In genomic region chr14:118209642-118210041, GRCm38 (mm10) we compare ENCODE assay signal across 11 mouse cellular contexts. TPM values are rescaled to one million over a fixed set of nuclear protein-coding genes. Genes with fewer than 3 reads are reported as not detected.
DNase-seq lines count a peak whose midpoint lies in the region; ATAC-seq and TF ChIP-seq lines count a peak whose summit lies in the region.
"Had no signal": no experiment of that assay in that cellular context is flagged by ENCODE, and none has a peak within 500 bp of the region (broad histone marks: within the 10 kb centered on the region; RNA-seq: fewer than 3 reads in every experiment).

No protein-coding gene starts in this region.

- no peak overlapping the region for H3K27ac ChIP-seq in intestine, postnatal 0 days (ENCODE audit: low read depth, low read length)
- H3K27ac ChIP-seq in intestine, embryonic 15.5 days: no peak overlapping the region
- no peak overlapping the region for H3K27ac ChIP-seq in CH12.LX (ENCODE audit: insufficient read depth, low read depth)
- no peak overlapping the region for H3K27ac ChIP-seq in intestine, embryonic 16.5 days (ENCODE audit: low read length)
- H3K27ac ChIP-seq: heart, embryonic 13.5 days; lung, embryonic 15.5 days had no signal

- no peak overlapping the region for H3K4me2 ChIP-seq in intestine, postnatal 0 days (replicated peaks; ENCODE audit: low read depth)
- no peak overlapping the region for H3K4me2 ChIP-seq in intestine, embryonic 15.5 days (replicated peaks)
- H3K4me2 ChIP-seq in CH12.LX (ENCODE audit: insufficient read depth, low read depth, poor library complexity, severe bottlenecking): no peak overlapping the region
- no peak overlapping the region for H3K4me2 ChIP-seq in intestine, embryonic 16.5 days (ENCODE audit: low read depth, low read length)
- H3K4me2 ChIP-seq: heart, embryonic 13.5 days; lung, embryonic 15.5 days had no signal

- dilution Hi-C loops in CH12.LX (cut with MboI; ENCODE audit: extremely low pct_ligation_motif_present, extremely low pct_unique_long_range_greater_than_20kb, low sequenced_read_pairs): no loop called here

- no peaks in the 10 kb centered on the region for H3K4me1 ChIP-seq in intestine, postnatal 0 days (replicated peaks; ENCODE audit: control insufficient read depth, insufficient read depth, low read length)
- H3K4me1 ChIP-seq in intestine, embryonic 15.5 days (replicated peaks): no peaks in the 10 kb centered on the region
- H3K4me1 ChIP-seq in CH12.LX (ENCODE audit: control insufficient read depth in 1 of 2, insufficient read depth in 2 of 2): no peaks in the 10 kb centered on the region
- no peaks in the 10 kb centered on the region for H3K4me1 ChIP-seq in intestine, embryonic 16.5 days (ENCODE audit: control insufficient read depth, insufficient read depth, low read length)
- H3K4me1 ChIP-seq: heart, embryonic 13.5 days; lung, embryonic 15.5 days had no signal

- intact Hi-C loops in left cerebral cortex, postnatal 25 days (cut with DNase I): loop anchor here (1.0 kb wide), 1 partner anchor 382 kb away; no protein-coding TSS in a partner anchor

- H3K36me3 ChIP-seq in intestine, postnatal 0 days (ENCODE audit: control insufficient read depth, insufficient read depth): no peaks in the 10 kb centered on the region
- H3K36me3 ChIP-seq in intestine, embryonic 15.5 days: no peaks in the 10 kb centered on the region
- no peaks in the 10 kb centered on the region for H3K36me3 ChIP-seq in CH12.LX (replicated peaks in 1 of 2; ENCODE audit: control insufficient read depth in 1 of 2, insufficient read depth in 1 of 2, low read length in 1 of 2)
- no peaks in the 10 kb centered on the region for H3K36me3 ChIP-seq in intestine, embryonic 16.5 days (ENCODE audit: control insufficient read depth, insufficient read depth, low read length)
- H3K36me3 ChIP-seq: heart, embryonic 13.5 days; lung, embryonic 15.5 days had no signal

- H3K27me3 ChIP-seq in intestine, postnatal 0 days (replicated peaks; ENCODE audit: control insufficient read depth, insufficient read depth, low read length): no peaks in the 10 kb centered on the region; the same call in 1 of the 2 replicates
- H3K27me3 ChIP-seq in intestine, embryonic 15.5 days (replicated peaks): no peaks in the 10 kb centered on the region
- no peaks in the 10 kb centered on the region for H3K27me3 ChIP-seq in CH12.LX (replicated peaks)
- 0 out of 2 replicates have a peak, but pooled peaks cover 2% of the 10 kb centered on the region for H3K27me3 ChIP-seq in intestine, embryonic 16.5 days (replicated peaks; ENCODE audit: control insufficient read depth, insufficient read depth, low read length)

- ATAC-seq in intestine, postnatal 0 days: no peak
- ATAC-seq in intestine, embryonic 15.5 days: no peak
- no peak for ATAC-seq in inflammation-experienced regulatory T-cells, adult 6 months
- ATAC-seq in intestine, embryonic 16.5 days: no peak

- no peaks in the 10 kb centered on the region for H3K9me3 ChIP-seq in intestine, postnatal 0 days (ENCODE audit: control insufficient read depth)
- H3K9me3 ChIP-seq in intestine, embryonic 15.5 days: no peaks in the 10 kb centered on the region
- no peaks in the 10 kb centered on the region for H3K9me3 ChIP-seq in CH12.LX (replicated peaks; ENCODE audit: low read length)
- no peaks in the 10 kb centered on the region for H3K9me3 ChIP-seq in intestine, embryonic 16.5 days (ENCODE audit: control insufficient read depth, low read length)
- H3K9me3 ChIP-seq: lung, embryonic 15.5 days had no signal

- WGBS in intestine, postnatal 0 days: 16% methylated on average over 5 of the region's 5 CpGs
- WGBS in intestine, embryonic 15.5 days: 16% methylated on average over 5 of the region's 5 CpGs
- WGBS in intestine, embryonic 16.5 days: 18% methylated on average over 5 of the region's 5 CpGs

- TF ChIP-seq RAD21 in CH12.LX (IDR thresholded peaks at IDR 0.05; ENCODE audit: low read depth, low read length): peak; percentile 85

- TF ChIP-seq POLR2A in CH12.LX (IDR thresholded peaks at IDR 0.05; ENCODE audit: low read depth, low read length): no peak
- TF ChIP-seq POLR2A in brain, embryonic 14.5 days (IDR thresholded peaks at IDR 0.05; ENCODE audit: borderline replicate concordance, extremely low read depth, insufficient read depth, insufficient read length, poor library complexity, severe bottlenecking): no peak

- H3K9ac ChIP-seq in intestine, postnatal 0 days (ENCODE audit: low read depth, low read length): no peak overlapping the region
- H3K9ac ChIP-seq in intestine, embryonic 15.5 days: no peak overlapping the region
- no peak overlapping the region for H3K9ac ChIP-seq in CH12.LX (ENCODE audit: insufficient read depth, low read depth)
- H3K9ac ChIP-seq in intestine, embryonic 16.5 days (ENCODE audit: low read depth, low read length): no peak overlapping the region
- H3K9ac ChIP-seq: heart, embryonic 13.5 days; lung, embryonic 15.5 days had no signal

- no peak for TF ChIP-seq EP300 in CH12.LX (IDR thresholded peaks at IDR 0.05; ENCODE audit: low read length)

- peak; percentile 72 for TF ChIP-seq CTCF in intestine, postnatal 0 days (IDR thresholded peaks at IDR 0.05; ENCODE audit: low read depth)
- peak; percentile 29 to 73; a peak in 2 of 4 replicates for TF ChIP-seq CTCF in CH12.LX (conservative IDR thresholded peaks at IDR 0.05 in 1 of 2, IDR thresholded peaks at IDR 0.05 in 1 of 2; ENCODE audit: low read depth in 2 of 2, low read length in 2 of 2)
- TF ChIP-seq CTCF in brain, embryonic 14.5 days (IDR thresholded peaks at IDR 0.05; ENCODE audit: borderline replicate concordance, extremely low read depth, insufficient read depth, insufficient read length): peak; percentile 61; the same call in 1 of the 2 replicates

- peak; percentile 26 for DNase-seq in CH12.LX (ENCODE audit: extremely low read depth)
- peak; percentile 88 for DNase-seq in brain, embryonic 14.5 days (ENCODE audit: low read depth)
- DNase-seq in left cerebral cortex, postnatal 25 days (ENCODE audit: low spot score in 2 of 2): peak; percentile 49 to 56
- no peak for DNase-seq in gastrocnemius, adult 8-10 months (ENCODE audit: low spot score in 2 of 2)

- H3K4me3 ChIP-seq in intestine, postnatal 0 days (ENCODE audit: low read depth, low read length): no peak overlapping the region
- H3K4me3 ChIP-seq in intestine, embryonic 15.5 days (replicated peaks): no peak overlapping the region
- no peak overlapping the region for H3K4me3 ChIP-seq in CH12.LX (replicated peaks in 1 of 3; ENCODE audit: low read depth in 2 of 3, low read length in 2 of 3, poor library complexity in 1 of 3)
- no peak overlapping the region for H3K4me3 ChIP-seq in intestine, embryonic 16.5 days (ENCODE audit: low read length)
- H3K4me3 ChIP-seq: heart, embryonic 13.5 days; lung, embryonic 15.5 days had no signal

- H3K79me2 ChIP-seq in CH12.LX (replicated peaks; ENCODE audit: control insufficient read depth, extremely low read depth, insufficient read depth, poor library complexity, severe bottlenecking): no peaks in the 10 kb centered on the region

- in situ Hi-C loops in CH12.LX (cut with MboI; ENCODE audit: low pct_ligation_motif_present, low pct_unique_long_range_greater_than_20kb, low sequenced_read_pairs): loop anchor here (5.0 to 25.0 kb wide), 3 partner anchors 253 to 603 kb away; no protein-coding TSS in a partner anchor

TF ChIP-seq in CH12.LX, 34 proteins besides CTCF, POLR2A, EP300 and RAD21:
- no peak for TF ChIP-seq MXI1 (IDR thresholded peaks at IDR 0.05; ENCODE audit: low read depth, low read length)
- TF ChIP-seq ZMIZ1 (IDR thresholded peaks at IDR 0.05; ENCODE audit: low read depth, low read length): no peak
- TF ChIP-seq HCFC1 (IDR thresholded peaks at IDR 0.05; ENCODE audit: low read depth, low read length): no peak
- TF ChIP-seq MAZ (IDR thresholded peaks at IDR 0.05; ENCODE audit: low read depth, low read length): no peak
- TF ChIP-seq SMC3 (IDR thresholded peaks at IDR 0.05; ENCODE audit: low read depth, low read length): peak; percentile 84
- no peak for TF ChIP-seq E2F4 (IDR thresholded peaks at IDR 0.05; ENCODE audit: insufficient replicate concordance, low read depth, low read length)
- peak; percentile 40; the same call in 1 of the 2 replicates for TF ChIP-seq ZC3H11A (IDR thresholded peaks at IDR 0.05; ENCODE audit: low read depth, low read length)
- no peak for TF ChIP-seq USF2 (conservative IDR thresholded peaks at IDR 0.05; ENCODE audit: low read depth, low read length)

RNA-seq across cellular contexts. Expression of gene Sox21, which starts 27.2 kb away (rescaled TPM):
- 0.07 and 0.13 TPM in 2 replicates for polyA plus RNA-seq in intestine, postnatal 0 days (2015; fragmentation: Nextera tagmentation; extraction: Ambion mirVana)
- polyA plus RNA-seq in intestine, embryonic 15.5 days (2015; fragmentation: Nextera tagmentation; extraction: Ambion mirVana): 0.09 and 0.14 TPM in 2 replicates
- total RNA-seq in CH12.LX (2012; rRNA removed): not detected in 2 replicates
- total RNA-seq in CH12.LX (2014; rRNA removed): not detected in 2 replicates
- not detected in 2 replicates for polyA plus RNA-seq in CH12.LX (2012; ENCODE audit: insufficient read length, low read depth)
- 28.5 and 31.1 TPM in 2 replicates for polyA plus RNA-seq in brain, embryonic 14.5 days (2012; rRNA removed)
- 10 to 100 TPM; 10.2 to 10.5 TPM for total RNA-seq in left cerebral cortex, postnatal 25 days (2021)
- not detected for polyA plus RNA-seq in inflammation-experienced regulatory T-cells, adult 6 months (2017; shearing (Covaris generic))
- polyA plus RNA-seq in intestine, embryonic 16.5 days (2015; fragmentation: Nextera tagmentation; extraction: Ambion mirVana): not detected in 2 replicates
- total RNA-seq in gastrocnemius, adult 8-10 months (2022): not detected
- total RNA-seq: adrenal gland, adult 18-20 months had no signal

RNA-seq across cellular contexts. Expression of gene Gm9376, which starts 57.1 kb away (rescaled TPM):
- polyA plus RNA-seq in intestine, postnatal 0 days (2015; fragmentation: Nextera tagmentation; extraction: Ambion mirVana): not detected in 2 replicates
- polyA plus RNA-seq in intestine, embryonic 15.5 days (2015; fragmentation: Nextera tagmentation; extraction: Ambion mirVana): not detected in 2 replicates
- total RNA-seq in CH12.LX (2012; rRNA removed): not detected in 2 replicates
- total RNA-seq in CH12.LX (2014; rRNA removed): not detected in 2 replicates
- not detected in 2 replicates for polyA plus RNA-seq in CH12.LX (2012; ENCODE audit: insufficient read length, low read depth)
- not detected in 2 replicates for polyA plus RNA-seq in brain, embryonic 14.5 days (2012; rRNA removed)
- not detected for total RNA-seq in left cerebral cortex, postnatal 25 days (2021)
- polyA plus RNA-seq in inflammation-experienced regulatory T-cells, adult 6 months (2017; shearing (Covaris generic)): not detected
- not detected in 2 replicates for polyA plus RNA-seq in intestine, embryonic 16.5 days (2015; fragmentation: Nextera tagmentation; extraction: Ambion mirVana)
- total RNA-seq in gastrocnemius, adult 8-10 months (2022): not detected
- total RNA-seq: adrenal gland, adult 18-20 months had no signal
- polyA plus RNA-seq: heart, embryonic 13.5 days; lung, embryonic 15.5 days had no signal

Comparison
In these comparisons a context has a peak if more than half of its experiments do, and no peak if none do; other contexts are left out.
1. DNase-seq: peak in CH12.LX (single experiment), brain, embryonic 14.5 days (single experiment) and left cerebral cortex, postnatal 25 days (2 of 2); none in gastrocnemius, adult 8-10 months (0 of 2).
2. RNA of gene Sox21, which starts 27.2 kb away (polyA plus RNA-seq): 28.5 to 31.1 TPM in brain, embryonic 14.5 days; 0.09 to 0.14 TPM in intestine, embryonic 15.5 days, 0.07 to 0.13 TPM in intestine, postnatal 0 days, not detected in intestine, embryonic 16.5 days, not detected in CH12.LX and not detected in inflammation-experienced regulatory T-cells, adult 6 months; every median in the first group is over 10 times any median in the second.
3. Peak in every context shown above with its lines, with median percentiles within 50 percentile points of each other: CTCF ChIP-seq.